In genomic region chr8:123476911-123477736, GRCm38 (mm10) we compare ENCODE assay signal across 9 mouse cellular contexts. TPM values are rescaled to one million over a fixed set of nuclear protein-coding genes. Genes with fewer than 3 reads are reported as not detected.
DNase-seq lines count a peak whose midpoint lies in the region; ATAC-seq and TF ChIP-seq lines count a peak whose summit lies in the region.
"Had no signal": no experiment of that assay in that cellular context is flagged by ENCODE, and none has a peak within 500 bp of the region (broad histone marks: within the 10 kb centered on the region; RNA-seq: fewer than 3 reads in every experiment).

No protein-coding gene starts in this region.

- H3K4me3 ChIP-seq in bone marrow macrophage, adult 2 months (ENCODE audit: insufficient read depth, low read length), result peak overlapping the region; percentile 77
- peak overlapping the region; percentile 92 for H3K4me3 ChIP-seq in forebrain, embryonic 16.5 days (replicated peaks; ENCODE audit: low read length)
- H3K4me3 ChIP-seq in limb, embryonic 13.5 days, result peak overlapping the region; percentile 63
- H3K4me3 ChIP-seq in midbrain, embryonic 14.5 days (replicated peaks; ENCODE audit: low read depth, low read length), result peak overlapping the region; percentile 81

- 7% methylated on average over 34 of the region's 34 CpGs for WGBS in forebrain, embryonic 16.5 days
- 9% methylated on average over 34 of the region's 34 CpGs for WGBS in limb, embryonic 13.5 days
- 7% methylated on average over 34 of the region's 34 CpGs for WGBS in midbrain, embryonic 14.5 days

- peak; percentile 17 to 37 for DNase-seq in right cerebral cortex, adult 2 months (ENCODE audit: low spot score in 2 of 2)
- DNase-seq in right cerebral cortex, adult 18-20 months, result no peak
- DNase-seq in midbrain, embryonic 14.5 days, result peak; percentile 74
- no peak for DNase-seq in adrenal gland, adult 8-10 months
- DNase-seq in Muller cell, postnatal 12 days (ENCODE audit: inconsistent ontology term), result no peak

- H3K27me3 ChIP-seq in forebrain, embryonic 16.5 days (replicated peaks; ENCODE audit: control insufficient read depth, insufficient read depth, low read length), result no peaks in the 10 kb centered on the region
- no peaks in the 10 kb centered on the region for H3K27me3 ChIP-seq in limb, embryonic 13.5 days
- H3K27me3 ChIP-seq in midbrain, embryonic 14.5 days (ENCODE audit: control insufficient read depth, insufficient read depth, low read length), result no peaks in the 10 kb centered on the region

- peak overlapping the region; percentile 92 for H3K9ac ChIP-seq in forebrain, embryonic 16.5 days (replicated peaks; ENCODE audit: low read depth, low read length)
- H3K9ac ChIP-seq in limb, embryonic 13.5 days, result peak overlapping the region; percentile 80
- H3K9ac ChIP-seq in midbrain, embryonic 14.5 days (replicated peaks; ENCODE audit: low read length), result peak overlapping the region; percentile 75

- H3K4me2 ChIP-seq in forebrain, embryonic 16.5 days (ENCODE audit: low read length), result peak overlapping the region; percentile 70
- H3K4me2 ChIP-seq in limb, embryonic 13.5 days (replicated peaks), result peak overlapping the region; percentile 92
- H3K4me2 ChIP-seq in midbrain, embryonic 14.5 days (ENCODE audit: low read length), result peak overlapping the region; percentile 65

- ATAC-seq in forebrain, embryonic 16.5 days, result peak; percentile 45
- peak; percentile 28; the same call in 1 of the 2 replicates for ATAC-seq in limb, embryonic 13.5 days (ENCODE audit: low FRiP score, low read depth)
- ATAC-seq in midbrain, embryonic 14.5 days (ENCODE audit: low FRiP score, low TSS enrichment), result peak; percentile 72

- peaks cover 8% of the 10 kb centered on the region; the same call in 1 of the 2 replicates for H3K36me3 ChIP-seq in forebrain, embryonic 16.5 days (ENCODE audit: control insufficient read depth, insufficient read depth)
- peaks cover 21% of the 10 kb centered on the region for H3K36me3 ChIP-seq in limb, embryonic 13.5 days
- peaks cover 21% of the 10 kb centered on the region for H3K36me3 ChIP-seq in midbrain, embryonic 14.5 days (ENCODE audit: control insufficient read depth, insufficient read depth, low read length)

- H3K4me1 ChIP-seq in bone marrow macrophage, adult 2 months (ENCODE audit: control insufficient read depth, insufficient read depth, low read length), result peaks cover 17% of the 10 kb centered on the region
- H3K4me1 ChIP-seq in forebrain, embryonic 16.5 days (replicated peaks; ENCODE audit: control insufficient read depth, insufficient read depth, low read length), result peaks cover 16% of the 10 kb centered on the region
- H3K4me1 ChIP-seq in limb, embryonic 13.5 days, result peaks cover 17% of the 10 kb centered on the region
- peaks cover 14% of the 10 kb centered on the region for H3K4me1 ChIP-seq in midbrain, embryonic 14.5 days (ENCODE audit: control insufficient read depth, insufficient read depth, low read length)

- H3K27ac ChIP-seq in bone marrow macrophage, adult 2 months (ENCODE audit: insufficient read depth, low read depth, low read length), result no peak overlapping the region
- peak overlapping the region; percentile 95 for H3K27ac ChIP-seq in forebrain, embryonic 16.5 days (ENCODE audit: low read length)
- no peak overlapping the region; the same call in 1 of the 2 replicates for H3K27ac ChIP-seq in limb, embryonic 13.5 days
- H3K27ac ChIP-seq in midbrain, embryonic 14.5 days (replicated peaks; ENCODE audit: low read depth, low read length), result peak overlapping the region; percentile 98

- H3K9me3 ChIP-seq in forebrain, embryonic 16.5 days (ENCODE audit: control insufficient read depth, low read length), result no peaks in the 10 kb centered on the region
- H3K9me3 ChIP-seq in limb, embryonic 13.5 days, result no peaks in the 10 kb centered on the region
- H3K9me3 ChIP-seq in midbrain, embryonic 14.5 days (ENCODE audit: control insufficient read depth, low read length), result no peaks in the 10 kb centered on the region

- no peak for TF ChIP-seq POLR2A in bone marrow macrophage, adult 2 months (IDR thresholded peaks at IDR 0.05; ENCODE audit: borderline replicate concordance, low read depth, low read length)

- TF ChIP-seq CTCF in bone marrow macrophage, adult 2 months (IDR thresholded peaks at IDR 0.05; ENCODE audit: low read depth, low read length), result no peak

RNA-seq across cellular contexts. Expression of gene Afg3l1, which starts 0.6 kb away (rescaled TPM):
- polyA plus RNA-seq in bone marrow macrophage, adult 2 months (2012; ENCODE audit: insufficient read depth, insufficient read length, missing spikeins), result 22.7 and 26.7 TPM in 2 replicates
- 52.3 and 54.4 TPM in 2 replicates for polyA plus RNA-seq in forebrain, embryonic 16.5 days (2015; fragmentation: Nextera tagmentation; extraction: Ambion mirVana)
- polyA plus RNA-seq in limb, embryonic 13.5 days (2015; fragmentation: Nextera tagmentation; extraction: Ambion mirVana), result 58.6 and 66.3 TPM in 2 replicates
- polyA plus RNA-seq in midbrain, embryonic 14.5 days (2014; fragmentation: Nextera tagmentation; extraction: Ambion mirVana), result 33.6 and 37.0 TPM in 2 replicates
- 10 to 100 TPM; 69.7 to 99.4 (median 85.1) TPM for total RNA-seq in adrenal gland, adult 8-10 months (2022)

RNA-seq across cellular contexts. Expression of gene Dbndd1, which starts 38.1 kb away (rescaled TPM):
- polyA plus RNA-seq in bone marrow macrophage, adult 2 months (2012; ENCODE audit: insufficient read depth, insufficient read length, missing spikeins), result not detected in 2 replicates
- 96.6 and 97.2 TPM in 2 replicates for polyA plus RNA-seq in forebrain, embryonic 16.5 days (2015; fragmentation: Nextera tagmentation; extraction: Ambion mirVana)
- polyA plus RNA-seq in limb, embryonic 13.5 days (2015; fragmentation: Nextera tagmentation; extraction: Ambion mirVana), result 12.8 and 13.4 TPM in 2 replicates
- polyA plus RNA-seq in midbrain, embryonic 14.5 days (2014; fragmentation: Nextera tagmentation; extraction: Ambion mirVana), result 103 and 116 TPM in 2 replicates
- 1 to 10 TPM in 1 of 4 experiments, under 1 TPM in 3; 0.21 to 1.2 (median 0.59) TPM for total RNA-seq in adrenal gland, adult 8-10 months (2022)
- total RNA-seq: heart, adult 18-20 months had no signal

RNA-seq across cellular contexts. Expression of gene Gas8, which starts 41.5 kb away (rescaled TPM):
- 16.3 and 17.4 TPM in 2 replicates for polyA plus RNA-seq in bone marrow macrophage, adult 2 months (2012; ENCODE audit: insufficient read depth, insufficient read length, missing spikeins)
- polyA plus RNA-seq in forebrain, embryonic 16.5 days (2015; fragmentation: Nextera tagmentation; extraction: Ambion mirVana), result 43.9 and 48.4 TPM in 2 replicates
- 35.7 and 37.7 TPM in 2 replicates for polyA plus RNA-seq in limb, embryonic 13.5 days (2015; fragmentation: Nextera tagmentation; extraction: Ambion mirVana)
- 38.6 and 41.9 TPM in 2 replicates for polyA plus RNA-seq in midbrain, embryonic 14.5 days (2014; fragmentation: Nextera tagmentation; extraction: Ambion mirVana)
- total RNA-seq in adrenal gland, adult 8-10 months (2022), result 10 to 100 TPM; 10.7 to 26.2 (median 15.4) TPM

RNA-seq across cellular contexts. Expression of gene Def8, which starts 53.8 kb away (rescaled TPM):
- 25.8 and 30.8 TPM in 2 replicates for polyA plus RNA-seq in bone marrow macrophage, adult 2 months (2012; ENCODE audit: insufficient read depth, insufficient read length, missing spikeins)
- polyA plus RNA-seq in forebrain, embryonic 16.5 days (2015; fragmentation: Nextera tagmentation; extraction: Ambion mirVana), result 43.9 and 48.3 TPM in 2 replicates
- polyA plus RNA-seq in limb, embryonic 13.5 days (2015; fragmentation: Nextera tagmentation; extraction: Ambion mirVana), result 38.3 and 41.7 TPM in 2 replicates
- 42.0 and 48.2 TPM in 2 replicates for polyA plus RNA-seq in midbrain, embryonic 14.5 days (2014; fragmentation: Nextera tagmentation; extraction: Ambion mirVana)
- 10 to 100 TPM; 27.8 to 40.1 (median 34.2) TPM for total RNA-seq in adrenal gland, adult 8-10 months (2022)

Comparison
In these comparisons a context has a peak if more than half of its experiments do, and no peak if none do; other contexts are left out.
1. DNase-seq: peak in right cerebral cortex, adult 2 months (2 of 2) and midbrain, embryonic 14.5 days (single experiment); none in right cerebral cortex, adult 18-20 months (single experiment), adrenal gland, adult 8-10 months (single experiment) and Muller cell, postnatal 12 days (single experiment).
2. H3K27ac ChIP-seq: peak in forebrain, embryonic 16.5 days (single experiment) and midbrain, embryonic 14.5 days (single experiment); none in bone marrow macrophage, adult 2 months (single experiment) and limb, embryonic 13.5 days (single experiment).
3. RNA of gene Dbndd1, which starts 38.1 kb away (polyA plus RNA-seq): 103 to 116 TPM in midbrain, embryonic 14.5 days, 96.6 to 97.2 TPM in forebrain, embryonic 16.5 days and 12.8 to 13.4 TPM in limb, embryonic 13.5 days; not detected in bone marrow macrophage, adult 2 months; every median in the first group is over 10 times any median in the second.
4. Peak in every context shown above with its lines, with median percentiles within 50 percentile points of each other: H3K4me3 ChIP-seq, ATAC-seq, H3K4me2 ChIP-seq and H3K9ac ChIP-seq.